Mouse (Mus musculus) kidney, adult 8-10 months (tissue): ENCODE measurements around the gene Unc45a.
A peak's percentile ranks its signal among the peaks of the same experiment; 100 is the strongest.

Experiments used
- DNase-seq, 2 experiments: peaks; one replicate each; pipeline ENCODE4 v3.0.0; 2022

Gene Unc45a

GRCm38 (mm10) chr7:80324043-80324815 is 16.6 kb downstream of the Unc45a start, which contains the start of gene Rccd1:
Gene Rccd1 (minus strand): TSS chr7:80324454.
- DNase-seq = peak; percentile 93 to 96

GRCm38 (mm10) chr7:80323336-80323735 is 17.5 kb downstream of the Unc45a start:
- DNase-seq = no peak

GRCm38 (mm10) chr7:80319846-80320496 is 20.8 kb downstream of the Unc45a start:
- DNase-seq = no peak

DNA sequence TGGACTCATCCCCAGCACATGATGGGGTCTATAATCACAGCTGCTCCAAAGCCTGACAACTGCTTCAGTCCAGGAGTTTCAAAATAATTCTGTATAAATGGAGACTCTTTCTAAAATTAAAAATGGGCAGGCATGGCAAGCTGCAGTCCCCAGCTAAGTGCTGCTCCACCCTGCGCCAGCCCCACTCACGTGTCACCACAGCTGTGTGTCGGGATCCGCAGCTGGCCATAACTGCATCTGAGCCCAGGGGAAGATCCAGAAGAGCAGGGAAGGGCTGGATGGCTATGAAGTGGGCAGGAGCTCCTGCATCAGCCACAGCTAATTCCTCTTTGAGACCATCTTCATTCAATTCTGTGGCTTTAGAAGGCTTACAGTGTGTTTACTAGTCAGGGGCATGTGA is 22.1 kb downstream of the Unc45a start:
- no peak for DNase-seq

- no peak for DNase-seq
Observed at GRCm38 (mm10) chr7:80317439-80318115, 23.2 kb downstream of the Unc45a start.

DNA sequence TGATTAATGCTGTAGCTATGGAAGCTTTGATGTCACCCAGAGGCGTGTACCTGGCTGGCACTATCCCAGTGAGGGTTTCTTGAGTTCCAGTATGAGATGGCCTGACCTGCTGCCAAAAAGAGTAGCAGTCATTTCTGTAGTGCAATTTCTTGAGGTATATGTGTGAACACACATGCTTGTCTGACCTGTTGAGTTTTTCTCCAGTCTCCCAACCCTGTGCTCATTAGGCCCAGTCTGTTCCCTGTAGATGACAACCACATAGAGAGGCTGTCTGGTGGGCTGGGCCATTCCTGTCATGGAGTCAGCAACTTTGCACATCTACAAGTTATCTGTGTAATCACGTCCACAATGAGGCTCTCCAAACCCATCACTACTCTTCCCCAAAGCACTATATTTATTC is 25.1 kb downstream of the Unc45a start:
- DNase-seq = no peak

DNA sequence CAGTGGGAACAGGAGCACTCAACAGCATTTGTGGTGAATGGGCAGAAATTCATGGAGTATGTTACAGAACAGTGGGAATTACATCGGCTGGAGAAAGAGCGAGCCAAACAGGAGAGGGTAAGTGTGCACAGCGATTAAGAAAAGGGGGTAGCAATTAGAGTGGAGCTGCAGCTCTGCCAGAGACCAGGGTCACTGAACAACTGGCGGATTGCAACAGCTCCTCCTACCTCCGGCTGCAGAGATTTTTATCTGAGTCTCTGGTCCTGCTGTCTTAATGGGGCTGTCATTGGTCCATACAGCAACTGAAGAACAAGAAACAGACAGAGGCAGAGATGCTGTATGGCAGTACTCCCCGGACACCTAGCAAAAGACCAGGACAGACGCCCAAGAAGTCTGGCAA is 30.0 kb downstream of the Unc45a start:
- no peak for DNase-seq

- DNase-seq = no peak
Observed at GRCm38 (mm10) chr7:80307766-80308165, 33.0 kb downstream of the Unc45a start.

- DNase-seq = no peak
Observed at GRCm38 (mm10) chr7:80301522-80301921, 39.3 kb downstream of the Unc45a start.

- DNase-seq = no peak
Observed at GRCm38 (mm10) chr7:80299568-80299967, 41.2 kb downstream of the Unc45a start.

GRCm38 (mm10) chr7:80298754-80299153 is 42.1 kb downstream of the Unc45a start:
- DNase-seq = no peak

- DNase-seq = no peak
Observed at GRCm38 (mm10) chr7:80297041-80297440, 43.8 kb downstream of the Unc45a start.

DNA sequence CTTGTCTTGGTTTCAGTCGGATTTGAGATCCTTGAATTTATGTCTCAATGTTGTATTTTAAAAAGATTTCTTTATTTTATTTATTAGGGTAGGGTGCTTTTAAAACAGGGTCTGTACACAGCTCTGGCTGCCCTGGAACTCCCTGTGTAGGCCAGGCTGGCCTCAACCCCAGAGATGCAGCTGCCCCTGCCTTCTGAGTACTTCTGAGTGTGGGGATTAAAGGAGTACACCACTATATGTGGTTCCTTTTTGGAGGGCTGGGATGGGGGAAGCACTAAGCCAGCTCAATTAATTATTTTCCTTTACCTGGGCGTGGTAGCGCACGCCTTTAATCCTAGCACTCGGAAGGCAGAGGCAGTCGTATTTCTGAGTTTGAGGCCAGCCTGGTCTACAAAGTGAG is 44.3 kb downstream of the Unc45a start:
- DNase-seq = no peak

DNA sequence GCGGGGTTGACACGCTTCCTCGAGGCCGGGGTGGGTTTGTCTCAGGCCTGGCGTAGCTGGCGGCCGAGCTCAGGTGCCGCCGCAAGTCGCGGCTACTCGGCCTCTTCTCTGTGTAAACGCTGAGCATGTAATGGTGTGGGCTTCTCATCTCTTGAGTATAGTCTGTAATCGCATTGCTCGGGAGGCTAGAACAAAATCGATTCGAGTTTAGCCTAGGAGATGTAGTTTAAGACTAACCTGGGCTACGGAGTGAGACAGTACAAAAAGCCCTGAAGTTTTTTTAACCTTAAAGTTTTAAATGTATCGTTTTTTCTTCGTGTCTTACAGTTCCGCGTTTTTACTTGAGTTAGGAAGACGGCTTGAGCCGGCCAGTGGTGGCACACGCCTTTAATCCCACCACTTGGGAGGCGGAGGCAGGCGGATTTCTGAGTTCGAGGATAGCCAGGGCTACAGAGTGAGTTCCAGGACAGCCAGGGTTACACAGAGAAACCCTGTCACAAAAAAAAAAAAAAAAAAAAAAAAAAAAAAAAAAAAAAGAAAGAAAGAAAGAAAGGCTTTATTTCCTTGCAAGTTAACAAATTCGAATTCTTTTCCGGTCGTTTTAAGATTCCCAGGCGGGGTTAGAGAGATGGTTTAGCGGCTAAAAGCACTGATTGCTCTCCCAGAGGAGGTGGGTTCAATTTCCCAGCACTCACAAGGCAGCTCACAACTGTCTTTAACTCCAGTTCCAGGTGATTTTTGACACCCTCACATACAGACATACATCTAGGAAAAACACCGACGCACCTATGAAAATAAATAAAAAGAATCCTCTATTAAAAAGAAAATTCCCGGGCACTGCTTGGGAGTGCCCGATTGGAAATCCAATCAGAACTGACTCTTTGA is 45.8 kb downstream of the Unc45a start:
- DNase-seq = no peak

DNA sequence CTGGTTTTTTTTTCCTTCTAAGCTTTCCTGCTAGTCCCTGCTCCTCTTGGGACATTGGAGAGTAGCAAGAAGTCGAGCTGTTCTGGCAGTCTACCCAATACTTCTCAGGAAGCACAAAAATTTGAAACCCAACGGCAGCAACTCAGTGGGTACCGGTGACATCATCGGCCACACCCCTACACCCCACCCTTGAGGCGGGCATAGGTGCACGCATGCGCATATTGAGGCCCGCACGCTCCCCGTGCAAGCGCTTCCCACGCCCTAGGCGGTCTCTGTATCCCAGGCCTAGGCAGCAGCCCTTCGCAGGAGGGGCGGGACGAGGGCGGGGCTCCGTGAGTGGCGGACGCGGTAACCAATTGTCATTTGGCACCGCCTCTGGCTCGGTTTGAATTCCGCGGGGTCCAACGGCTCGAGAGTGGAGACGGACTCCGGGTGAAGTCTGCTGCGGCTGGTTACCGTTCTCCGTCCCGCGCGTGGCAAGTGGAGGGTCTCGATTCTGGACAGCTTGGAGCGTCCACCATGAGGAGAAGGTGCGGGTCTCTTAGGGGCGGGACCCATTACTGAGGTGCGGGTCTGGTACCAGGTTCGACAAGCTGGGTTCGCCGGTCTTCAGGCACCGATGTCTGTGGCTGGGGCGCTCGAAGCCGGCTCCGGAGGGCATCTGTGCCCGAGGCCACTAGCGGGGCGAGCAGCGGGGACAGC is 46.6 kb downstream of the Unc45a start, which contains the start of gene Prc1:
Gene Prc1, plus strand, starts transcription at position 389 of the 702 bp plus-strand sequence.
- DNase-seq = peak; percentile 98 to 99

GRCm38 (mm10) chr7:80287736-80288135 is 53.1 kb downstream of the Unc45a start:
- no peak for DNase-seq

- no peak for DNase-seq
Observed at GRCm38 (mm10) chr7:80285725-80286124, 55.1 kb downstream of the Unc45a start.

DNA sequence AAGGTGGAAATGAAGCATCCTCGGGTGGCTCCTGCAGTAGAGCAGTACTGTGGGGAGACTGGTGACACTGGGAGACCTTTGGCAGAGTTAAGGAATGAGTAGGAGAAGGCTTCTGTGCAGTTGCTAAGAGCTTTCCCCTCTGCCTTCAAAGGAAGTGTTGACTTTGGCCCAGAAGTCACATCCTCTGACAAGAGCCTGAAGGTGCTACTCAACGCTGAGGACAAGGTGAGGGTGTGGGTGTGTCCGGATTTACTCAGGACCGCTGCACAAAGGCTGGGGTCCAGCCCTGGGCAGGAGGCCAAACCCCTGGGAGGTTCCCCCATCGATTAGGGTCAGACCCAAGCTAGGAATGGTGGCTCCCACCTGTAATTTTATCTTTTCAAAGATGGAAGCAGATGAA is 56.4 kb downstream of the Unc45a start:
- no peak for DNase-seq

DNA sequence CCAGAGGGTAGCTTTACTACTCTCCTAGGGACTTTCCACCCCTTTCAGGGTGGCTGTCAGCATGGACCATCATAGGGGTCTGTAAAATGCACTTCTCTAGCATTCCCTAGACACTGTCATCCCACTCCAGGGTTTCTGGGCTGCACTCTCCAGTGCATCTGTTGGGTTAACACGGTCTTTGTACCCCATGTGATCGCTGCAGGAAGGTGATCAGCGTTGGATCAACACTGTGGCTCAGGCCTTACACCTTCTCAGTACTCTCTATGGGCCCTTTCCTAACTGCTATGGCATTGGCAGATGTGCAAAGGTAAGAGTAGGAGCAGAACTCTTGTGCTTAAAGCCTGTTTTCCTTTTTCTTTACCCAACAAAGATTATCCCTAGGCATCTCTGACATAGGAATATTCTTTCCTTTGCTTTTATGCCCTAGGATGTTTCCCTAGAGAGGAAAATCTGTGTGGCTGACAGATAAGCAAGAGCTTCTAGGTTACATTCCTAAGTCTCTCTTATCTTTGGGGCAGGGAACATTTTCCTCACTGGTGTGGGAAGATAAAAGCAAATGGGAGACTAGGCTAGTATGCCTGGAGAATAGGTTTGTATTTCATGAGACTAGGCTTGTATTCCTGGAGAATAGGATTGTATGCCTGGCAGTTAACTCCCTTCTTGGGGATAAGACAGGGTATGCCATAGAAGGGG is 57.4 kb downstream of the Unc45a start:
- DNase-seq = no peak

DNA sequence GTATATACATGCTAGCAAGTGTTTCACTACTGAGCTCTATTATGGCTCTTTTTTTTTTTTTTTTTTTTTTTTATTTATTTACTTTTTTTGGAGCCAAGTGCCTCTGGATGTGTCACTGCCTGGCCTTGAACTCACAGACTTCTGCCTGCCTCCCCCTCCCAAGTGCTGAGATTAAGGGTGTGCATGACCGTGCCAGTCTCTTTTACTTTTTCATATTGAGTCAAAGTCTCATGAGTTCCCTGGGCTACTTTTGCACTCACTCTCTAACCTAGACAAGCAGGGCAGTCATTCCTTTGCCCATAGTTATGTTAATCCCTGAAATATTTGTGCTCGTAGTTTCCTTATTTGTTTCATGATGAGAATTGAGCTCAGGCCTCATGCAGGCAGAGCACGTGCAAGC is 59.2 kb downstream of the Unc45a start:
- DNase-seq = no peak

- DNase-seq = no peak
Observed at GRCm38 (mm10) chr7:80280998-80281397, 59.8 kb downstream of the Unc45a start.
